Mouse (Mus musculus): ENCODE measurements around the gene Mucl3. TPM values are rescaled to one million over a fixed set of nuclear protein-coding genes. Genes with fewer than 3 reads are reported as not detected.

The Mucl3 gene
- polyA plus RNA-seq, 1 experiment from 2014 or later: 13.2 TPM

GRCm38 (mm10) chr17:35591219-35591578 is 52.3 kb downstream of the Mucl3 start:
- Histone ChIP-seq H3K9ac (replicated peaks; ENCODE audit: low read depth, low read length) (no peak overlapping the region), H3K9me3 (ENCODE audit: control insufficient read depth, low read depth, low read length) (no peaks in the 10 kb centered on the region), H3K27me3 (ENCODE audit: control insufficient read depth, insufficient read depth, low read length) (no peaks in the 10 kb centered on the region), H3K36me3 (ENCODE audit: control insufficient read depth, insufficient read depth, low read length) (no peaks in the 10 kb centered on the region), H3K4me2 (replicated peaks; ENCODE audit: low read depth, low read length) (no peak overlapping the region), H3K27ac (ENCODE audit: low read length) (no peak overlapping the region), H3K4me1 (ENCODE audit: control insufficient read depth, insufficient read depth, low read length) (0 out of 2 replicates have a peak, but pooled peaks cover 2% of the 10 kb centered on the region), H3K4me3 (ENCODE audit: low read depth, low read length) (no peak overlapping the region)
- ATAC-seq (ENCODE audit: insufficient number of reproducible peaks, insufficient read depth, low FRiP score, low read depth): no peak
- 95% methylated on average over 7 of the region's 7 CpGs for WGBS

- Histone ChIP-seq H3K27me3 (ENCODE audit: control insufficient read depth, insufficient read depth, low read length) (no peaks in the 10 kb centered on the region), H3K4me2 (replicated peaks; ENCODE audit: low read depth, low read length) (no peak overlapping the region), H3K36me3 (ENCODE audit: control insufficient read depth, insufficient read depth, low read length) (no peaks in the 10 kb centered on the region), H3K9ac (replicated peaks; ENCODE audit: low read depth, low read length) (no peak overlapping the region), H3K27ac (ENCODE audit: low read length) (no peak overlapping the region), H3K4me3 (ENCODE audit: low read depth, low read length) (no peak overlapping the region), H3K4me1 (ENCODE audit: control insufficient read depth, insufficient read depth, low read length) (0 out of 2 replicates have a peak, but pooled peaks cover 2% of the 10 kb centered on the region), H3K9me3 (ENCODE audit: control insufficient read depth, low read depth, low read length) (no peaks in the 10 kb centered on the region)
- ATAC-seq (ENCODE audit: insufficient number of reproducible peaks, insufficient read depth, low FRiP score, low read depth): peak; percentile 56; the same call in 1 of the 2 replicates
- 46% methylated on average over 21 of the region's 21 CpGs for WGBS
Measured at GRCm38 (mm10) chr17:35590410-35591218, 52.9 kb downstream of the Mucl3 start.

GRCm38 (mm10) chr17:35588387-35588786 is 55.1 kb downstream of the Mucl3 start:
- WGBS: 37% methylated on average over 4 of the region's 4 CpGs
- no peak overlapping the region for H3K4me3 ChIP-seq (ENCODE audit: low read depth, low read length)
- H3K27ac ChIP-seq (ENCODE audit: low read length): no peak overlapping the region
- H3K27me3 ChIP-seq (ENCODE audit: control insufficient read depth, insufficient read depth, low read length): no peaks in the 10 kb centered on the region
- no peak overlapping the region for H3K9ac ChIP-seq (replicated peaks; ENCODE audit: low read depth, low read length)
- 0 out of 2 replicates have a peak, but pooled peaks cover 2% of the 10 kb centered on the region for H3K4me1 ChIP-seq (ENCODE audit: control insufficient read depth, insufficient read depth, low read length)
- H3K9me3 ChIP-seq (ENCODE audit: control insufficient read depth, low read depth, low read length): no peaks in the 10 kb centered on the region
- no peak overlapping the region for H3K4me2 ChIP-seq (replicated peaks; ENCODE audit: low read depth, low read length)
- ATAC-seq (ENCODE audit: insufficient number of reproducible peaks, insufficient read depth, low FRiP score, low read depth): no peak
- no peaks in the 10 kb centered on the region for H3K36me3 ChIP-seq (ENCODE audit: control insufficient read depth, insufficient read depth, low read length)

- no peaks in the 10 kb centered on the region for H3K36me3 ChIP-seq (ENCODE audit: control insufficient read depth, insufficient read depth, low read length)
- no peak overlapping the region for H3K4me3 ChIP-seq (ENCODE audit: low read depth, low read length)
- no peak overlapping the region for H3K27ac ChIP-seq (ENCODE audit: low read length)
- no peaks in the 10 kb centered on the region for H3K27me3 ChIP-seq (ENCODE audit: control insufficient read depth, insufficient read depth, low read length)
- 0 out of 2 replicates have a peak, but pooled peaks cover 2% of the 10 kb centered on the region for H3K4me1 ChIP-seq (ENCODE audit: control insufficient read depth, insufficient read depth, low read length)
- H3K9me3 ChIP-seq (ENCODE audit: control insufficient read depth, low read depth, low read length): no peaks in the 10 kb centered on the region
- 78% methylated on average over 1 of the region's 1 CpGs for WGBS
- H3K9ac ChIP-seq (replicated peaks; ENCODE audit: low read depth, low read length): no peak overlapping the region
- H3K4me2 ChIP-seq (replicated peaks; ENCODE audit: low read depth, low read length): no peak overlapping the region
- no peak for ATAC-seq (ENCODE audit: insufficient number of reproducible peaks, insufficient read depth, low FRiP score, low read depth)
Measured at GRCm38 (mm10) chr17:35587291-35587690, 56.2 kb downstream of the Mucl3 start.

Other genes starting within 250 kb of the Mucl3 start
- gene H2-Q6, start 218.8 kb downstream of the Mucl3 start, polyA plus RNA-seq (2014; fragmentation: Nextera tagmentation; extraction: Ambion mirVana): 0.30 and 0.76 TPM in 2 replicates
- 2.6 and 4.6 TPM in 2 replicates for gene H2-Q7, start 204.5 kb downstream of the Mucl3 start, polyA plus RNA-seq (2014; fragmentation: Nextera tagmentation; extraction: Ambion mirVana)
- 0.71 and 1.1 TPM in 2 replicates for gene H2-Q10, start 173.6 kb downstream of the Mucl3 start, polyA plus RNA-seq (2014; fragmentation: Nextera tagmentation; extraction: Ambion mirVana)
- gene Pou5f1, start 137.7 kb downstream of the Mucl3 start, polyA plus RNA-seq (2014; fragmentation: Nextera tagmentation; extraction: Ambion mirVana): 0.17 TPM in 1 of 2 replicates, not detected in the other
- 87.4 and 90.1 TPM in 2 replicates for gene Tcf19, start 126.9 kb downstream of the Mucl3 start, polyA plus RNA-seq (2014; fragmentation: Nextera tagmentation; extraction: Ambion mirVana)
- gene Cchcr1, start 126.6 kb downstream of the Mucl3 start, polyA plus RNA-seq (2014; fragmentation: Nextera tagmentation; extraction: Ambion mirVana): 16.7 and 19.0 TPM in 2 replicates
- 0.81 and 1.1 TPM in 2 replicates for gene Psors1c2, start 110.5 kb downstream of the Mucl3 start, polyA plus RNA-seq (2014; fragmentation: Nextera tagmentation; extraction: Ambion mirVana)
- gene Cdsn, start 91.6 kb downstream of the Mucl3 start, polyA plus RNA-seq (2014; fragmentation: Nextera tagmentation; extraction: Ambion mirVana): 0.17 TPM in 1 of 2 replicates, not detected in the other
- gene 2300002M23Rik, start 76.2 kb downstream of the Mucl3 start, polyA plus RNA-seq (2014; fragmentation: Nextera tagmentation; extraction: Ambion mirVana): 0.66 TPM in 1 of 2 replicates, not detected in the other
- gene Sfta2, start 42.1 kb downstream of the Mucl3 start, polyA plus RNA-seq (2014; fragmentation: Nextera tagmentation; extraction: Ambion mirVana): 20.2 and 25.2 TPM in 2 replicates
- gene Gm9573, start 17.1 kb downstream of the Mucl3 start, polyA plus RNA-seq (2014; fragmentation: Nextera tagmentation; extraction: Ambion mirVana): not detected in 2 replicates
- gene Vars2, start 23.9 kb upstream of the Mucl3 start, polyA plus RNA-seq (2014; fragmentation: Nextera tagmentation; extraction: Ambion mirVana): 14.0 and 18.7 TPM in 2 replicates
- 40.1 and 42.7 TPM in 2 replicates for gene Gtf2h4, start 30.0 kb upstream of the Mucl3 start, polyA plus RNA-seq (2014; fragmentation: Nextera tagmentation; extraction: Ambion mirVana)
- gene Ddr1, start 60.9 kb upstream of the Mucl3 start, polyA plus RNA-seq (2014; fragmentation: Nextera tagmentation; extraction: Ambion mirVana): 50.4 and 50.6 TPM in 2 replicates
- 3.7 and 5.4 TPM in 2 replicates for gene Ier3, start 178.0 kb upstream of the Mucl3 start, polyA plus RNA-seq (2014; fragmentation: Nextera tagmentation; extraction: Ambion mirVana)
- 42.8 and 44.2 TPM in 2 replicates for gene Flot1, start 179.5 kb upstream of the Mucl3 start, polyA plus RNA-seq (2014; fragmentation: Nextera tagmentation; extraction: Ambion mirVana)
- 932 and 983 TPM in 2 replicates for gene Tubb5, start 194.6 kb upstream of the Mucl3 start, polyA plus RNA-seq (2014; fragmentation: Nextera tagmentation; extraction: Ambion mirVana)
- gene Mdc1, start 197.8 kb upstream of the Mucl3 start, polyA plus RNA-seq (2014; fragmentation: Nextera tagmentation; extraction: Ambion mirVana): 18.7 and 19.2 TPM in 2 replicates
- gene Nrm, start 217.6 kb upstream of the Mucl3 start, polyA plus RNA-seq (2014; fragmentation: Nextera tagmentation; extraction: Ambion mirVana): 65.3 and 67.1 TPM in 2 replicates
- gene Ppp1r18, start 221.9 kb upstream of the Mucl3 start, polyA plus RNA-seq (2014; fragmentation: Nextera tagmentation; extraction: Ambion mirVana): 18.8 and 20.1 TPM in 2 replicates
- 34.0 and 38.0 TPM in 2 replicates for gene Dhx16, start 236.1 kb upstream of the Mucl3 start, polyA plus RNA-seq (2014; fragmentation: Nextera tagmentation; extraction: Ambion mirVana)